Mouse (Mus musculus): ENCODE results near the gene Pld5. TPM values are rescaled to one million over a fixed set of nuclear protein-coding genes. Genes with fewer than 3 reads are reported as not detected.

Pld5 gene
- polyA plus RNA-seq, 1 experiment from 2014 or later = 0.27 TPM

GRCm38 (mm10) chr1:176125771-176126170 lies 149.3 kb downstream of the Pld5 start:
- Histone ChIP-seq H3K36me3 (ENCODE audit: control insufficient read depth, insufficient read depth) (no peaks in the 10 kb centered on the region), H3K9me3 (ENCODE audit: control insufficient read depth) (no peaks in the 10 kb centered on the region), H3K4me2 (replicated peaks; ENCODE audit: low read depth) (no peak overlapping the region), H3K4me3 (ENCODE audit: low read depth, low read length) (no peak overlapping the region), H3K27ac (ENCODE audit: low read depth, low read length) (no peak overlapping the region), H3K27me3 (replicated peaks; ENCODE audit: control insufficient read depth, insufficient read depth, low read length) (no peaks in the 10 kb centered on the region), H3K4me1 (replicated peaks; ENCODE audit: control insufficient read depth, insufficient read depth, low read length) (no peaks in the 10 kb centered on the region), H3K9ac (ENCODE audit: low read depth, low read length) (no peak overlapping the region)
- ATAC-seq = no peak
- TF ChIP-seq CTCF (IDR thresholded peaks at IDR 0.05; ENCODE audit: low read depth) = no peak
- WGBS = 48% methylated on average over 2 of the region's 2 CpGs

GRCm38 (mm10) chr1:176124441-176124840 lies 150.7 kb downstream of the Pld5 start:
- no peak for ATAC-seq
- H3K27ac ChIP-seq (ENCODE audit: low read depth, low read length) = no peak overlapping the region
- no peak overlapping the region for H3K4me3 ChIP-seq (ENCODE audit: low read depth, low read length)
- no peaks in the 10 kb centered on the region for H3K9me3 ChIP-seq (ENCODE audit: control insufficient read depth)
- no peak overlapping the region for H3K9ac ChIP-seq (ENCODE audit: low read depth, low read length)
- no peaks in the 10 kb centered on the region for H3K4me1 ChIP-seq (replicated peaks; ENCODE audit: control insufficient read depth, insufficient read depth, low read length)
- no peak for TF ChIP-seq CTCF (IDR thresholded peaks at IDR 0.05; ENCODE audit: low read depth)
- 81% methylated on average over 8 of the region's 8 CpGs for WGBS
- no peak overlapping the region for H3K4me2 ChIP-seq (replicated peaks; ENCODE audit: low read depth)
- no peaks in the 10 kb centered on the region for H3K27me3 ChIP-seq (replicated peaks; ENCODE audit: control insufficient read depth, insufficient read depth, low read length)
- H3K36me3 ChIP-seq (ENCODE audit: control insufficient read depth, insufficient read depth) = no peaks in the 10 kb centered on the region

DNA sequence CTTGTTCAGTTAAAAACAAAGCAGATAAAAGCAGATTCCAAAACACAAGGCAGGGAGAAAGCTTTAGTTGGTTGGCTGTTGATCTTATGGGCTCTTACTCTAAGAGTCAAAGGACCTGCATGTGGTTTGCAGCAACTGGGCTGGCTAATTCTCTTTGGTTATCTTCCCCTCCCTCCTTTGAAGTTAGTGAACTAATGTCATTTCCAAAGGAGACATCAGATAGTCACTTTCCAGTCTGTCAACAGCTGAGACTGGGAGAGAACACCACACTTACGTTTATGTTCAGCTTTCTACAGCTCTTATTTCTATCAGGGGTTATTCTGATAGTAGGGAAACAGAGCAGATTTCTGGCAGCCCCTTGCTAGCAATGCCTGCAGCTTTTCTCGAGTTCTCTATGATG lies 151.3 kb downstream of the Pld5 start:
- Histone ChIP-seq H3K4me3 (ENCODE audit: low read depth, low read length) (no peak overlapping the region), H3K27ac (ENCODE audit: low read depth, low read length) (no peak overlapping the region), H3K9ac (ENCODE audit: low read depth, low read length) (no peak overlapping the region), H3K4me1 (replicated peaks; ENCODE audit: control insufficient read depth, insufficient read depth, low read length) (no peaks in the 10 kb centered on the region), H3K4me2 (replicated peaks; ENCODE audit: low read depth) (no peak overlapping the region), H3K9me3 (ENCODE audit: control insufficient read depth) (no peaks in the 10 kb centered on the region), H3K27me3 (replicated peaks; ENCODE audit: control insufficient read depth, insufficient read depth, low read length) (no peaks in the 10 kb centered on the region), H3K36me3 (ENCODE audit: control insufficient read depth, insufficient read depth) (no peaks in the 10 kb centered on the region)
- WGBS = 44% methylated on average over 2 of the region's 2 CpGs
- no peak for TF ChIP-seq CTCF (IDR thresholded peaks at IDR 0.05; ENCODE audit: low read depth)
- ATAC-seq = no peak

DNA sequence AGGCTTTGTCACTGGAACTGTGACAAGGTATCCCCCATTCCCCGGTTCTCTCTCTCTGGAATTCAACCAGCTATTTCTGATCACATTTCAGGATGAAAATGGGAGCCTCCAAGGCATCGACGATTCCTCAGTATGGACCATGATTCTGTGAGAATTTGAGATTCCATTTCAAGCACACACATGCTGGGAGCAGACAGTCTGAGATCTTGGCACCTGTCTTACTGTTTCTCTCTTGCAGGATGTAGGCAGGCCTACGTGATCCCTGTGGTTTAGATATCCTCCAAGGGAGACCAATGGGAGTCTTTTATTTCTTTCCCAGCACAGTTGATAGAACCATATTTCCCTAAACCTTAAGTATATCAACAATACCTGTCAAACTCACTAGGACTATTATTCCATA lies 159.5 kb downstream of the Pld5 start:
- WGBS = 93% methylated on average over 4 of the region's 4 CpGs

GRCm38 (mm10) chr1:176098685-176099320 lies 176.3 kb downstream of the Pld5 start:
- ATAC-seq = no peak
- no peak overlapping the region for H3K9ac ChIP-seq (ENCODE audit: low read depth, low read length)
- no peaks in the 10 kb centered on the region for H3K9me3 ChIP-seq (ENCODE audit: control insufficient read depth)
- H3K36me3 ChIP-seq (ENCODE audit: control insufficient read depth, insufficient read depth) = no peaks in the 10 kb centered on the region
- no peak for TF ChIP-seq CTCF (IDR thresholded peaks at IDR 0.05; ENCODE audit: low read depth)
- H3K4me3 ChIP-seq (ENCODE audit: low read depth, low read length) = no peak overlapping the region
- H3K4me1 ChIP-seq (replicated peaks; ENCODE audit: control insufficient read depth, insufficient read depth, low read length) = no peaks in the 10 kb centered on the region
- no peak overlapping the region for H3K27ac ChIP-seq (ENCODE audit: low read depth, low read length)
- no peaks in the 10 kb centered on the region for H3K27me3 ChIP-seq (replicated peaks; ENCODE audit: control insufficient read depth, insufficient read depth, low read length)
- WGBS = 45% methylated on average over 7 of the region's 7 CpGs
- H3K4me2 ChIP-seq (replicated peaks; ENCODE audit: low read depth) = no peak overlapping the region

More for the DNA sequence above, 159.5 kb downstream of the Pld5 start:
- TF ChIP-seq CTCF (IDR thresholded peaks at IDR 0.05; ENCODE audit: low read depth) = no peak
- Histone ChIP-seq H3K27me3 (replicated peaks; ENCODE audit: control insufficient read depth, insufficient read depth, low read length) (no peaks in the 10 kb centered on the region), H3K4me3 (ENCODE audit: low read depth, low read length) (no peak overlapping the region), H3K4me2 (replicated peaks; ENCODE audit: low read depth) (no peak overlapping the region), H3K9ac (ENCODE audit: low read depth, low read length) (no peak overlapping the region), H3K9me3 (ENCODE audit: control insufficient read depth) (no peaks in the 10 kb centered on the region), H3K36me3 (ENCODE audit: control insufficient read depth, insufficient read depth) (no peaks in the 10 kb centered on the region), H3K4me1 (replicated peaks; ENCODE audit: control insufficient read depth, insufficient read depth, low read length) (no peaks in the 10 kb centered on the region), H3K27ac (ENCODE audit: low read depth, low read length) (no peak overlapping the region)
- ATAC-seq = no peak

GRCm38 (mm10) chr1:176092119-176092518 lies 183.0 kb downstream of the Pld5 start:
- 66% methylated on average over 2 of the region's 2 CpGs for WGBS
- Histone ChIP-seq H3K27me3 (replicated peaks; ENCODE audit: control insufficient read depth, insufficient read depth, low read length) (no peaks in the 10 kb centered on the region), H3K4me1 (replicated peaks; ENCODE audit: control insufficient read depth, insufficient read depth, low read length) (no peaks in the 10 kb centered on the region), H3K4me3 (ENCODE audit: low read depth, low read length) (no peak overlapping the region), H3K27ac (ENCODE audit: low read depth, low read length) (no peak overlapping the region), H3K9ac (ENCODE audit: low read depth, low read length) (no peak overlapping the region), H3K36me3 (ENCODE audit: control insufficient read depth, insufficient read depth) (no peaks in the 10 kb centered on the region), H3K4me2 (replicated peaks; ENCODE audit: low read depth) (no peak overlapping the region), H3K9me3 (ENCODE audit: control insufficient read depth) (no peaks in the 10 kb centered on the region)
- TF ChIP-seq CTCF (IDR thresholded peaks at IDR 0.05; ENCODE audit: low read depth) = no peak
- no peak for ATAC-seq

- H3K4me3 ChIP-seq (ENCODE audit: low read depth, low read length) = no peak overlapping the region
- H3K27ac ChIP-seq (ENCODE audit: low read depth, low read length) = no peak overlapping the region
- H3K27me3 ChIP-seq (replicated peaks; ENCODE audit: control insufficient read depth, insufficient read depth, low read length) = no peaks in the 10 kb centered on the region
- no peaks in the 10 kb centered on the region for H3K36me3 ChIP-seq (ENCODE audit: control insufficient read depth, insufficient read depth)
- no peaks in the 10 kb centered on the region for H3K4me1 ChIP-seq (replicated peaks; ENCODE audit: control insufficient read depth, insufficient read depth, low read length)
- WGBS = 81% methylated on average over 3 of the region's 3 CpGs
- TF ChIP-seq CTCF (IDR thresholded peaks at IDR 0.05; ENCODE audit: low read depth) = no peak
- no peaks in the 10 kb centered on the region for H3K9me3 ChIP-seq (ENCODE audit: control insufficient read depth)
- no peak overlapping the region for H3K9ac ChIP-seq (ENCODE audit: low read depth, low read length)
- H3K4me2 ChIP-seq (replicated peaks; ENCODE audit: low read depth) = no peak overlapping the region
- ATAC-seq = no peak
These were observed 185.7 kb downstream of the Pld5 start for GRCm38 (mm10) chr1:176089382-176089781.

Data from intestine, postnatal 0 days (tissue).